Mouse (Mus musculus): ENCODE results near the gene BC051665.
A peak's percentile ranks its signal among the peaks of the same experiment; 100 is the strongest.

BC051665 gene

DNA sequence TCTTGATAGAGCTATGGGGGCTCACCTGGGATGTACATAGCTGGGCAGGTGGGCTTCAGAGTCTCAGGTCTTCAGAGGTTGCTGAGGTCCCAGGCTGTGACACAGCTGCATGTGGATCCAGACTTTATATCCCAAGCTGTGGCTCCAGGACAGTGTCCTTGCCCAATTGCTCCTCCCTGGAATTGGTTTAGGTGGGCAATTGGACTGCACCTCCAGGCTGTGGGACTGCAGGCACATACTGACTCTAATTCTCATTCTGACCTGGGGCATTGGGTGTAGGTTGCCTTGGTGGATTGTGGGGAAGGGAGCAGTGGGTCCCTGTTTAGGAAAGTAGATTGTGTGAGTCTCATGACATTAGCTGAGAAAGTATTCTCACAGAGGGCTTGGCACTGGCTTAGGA is at the start of gene BC051665:
TSS of gene BC051665 (minus strand) at position 101 of the 400 bp plus-strand sequence.
- no peak for DNase-seq (ENCODE audit: low spot score in 2 of 2)

DNA sequence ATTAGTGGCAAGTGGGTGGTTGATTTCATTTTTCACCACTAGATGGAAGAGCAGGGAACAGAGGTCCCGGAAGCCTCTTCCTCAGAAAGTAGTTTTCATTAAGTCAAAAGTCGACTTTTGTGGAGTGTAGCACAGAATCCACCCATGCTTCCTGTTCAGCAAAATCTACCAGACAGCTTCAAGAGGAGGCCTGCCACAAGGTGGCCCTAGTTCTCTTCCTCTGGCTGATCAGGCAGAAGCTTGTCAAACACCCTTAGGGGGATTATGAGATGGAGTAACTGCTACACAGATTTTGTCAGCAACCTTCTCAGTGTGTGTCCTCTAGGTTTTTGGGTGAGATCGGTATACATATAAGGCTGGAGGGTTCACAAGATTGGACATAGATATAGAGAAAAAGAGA is 39.9 kb upstream of the BC051665 start:
- DNase-seq (ENCODE audit: low spot score in 2 of 2): peak; percentile 27 to 37

DNA sequence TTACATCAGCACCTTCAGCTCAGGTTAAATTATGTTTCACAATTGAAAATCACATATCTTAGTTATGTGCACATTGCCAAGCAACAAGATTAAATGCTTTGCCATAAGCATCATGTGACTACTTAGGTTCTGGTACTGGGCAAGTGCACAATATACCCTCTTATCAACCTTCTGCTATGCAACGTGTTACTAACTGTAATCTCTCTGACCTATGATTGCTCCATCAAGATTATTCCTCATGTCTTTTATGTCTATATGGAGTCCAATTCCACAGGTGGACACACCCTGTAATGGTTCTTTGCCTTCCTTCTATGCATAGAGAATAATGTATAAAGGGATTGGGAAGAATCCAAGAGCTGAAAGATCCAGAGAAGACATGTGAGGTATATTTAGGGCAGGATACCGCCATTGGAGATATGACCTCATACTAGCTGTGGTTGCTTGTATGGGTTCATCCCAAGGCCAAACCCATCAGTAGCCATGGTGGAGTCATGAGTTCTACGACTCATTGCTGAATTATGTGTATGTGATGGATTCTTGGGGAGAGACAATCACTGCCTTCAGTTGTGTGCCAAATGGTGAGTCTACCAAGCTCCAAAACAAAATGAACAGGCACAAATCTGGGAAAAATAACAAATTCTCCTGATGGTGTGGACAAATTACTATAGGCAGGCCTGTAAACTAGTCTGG is 34.5 kb upstream of the BC051665 start:
- DNase-seq (ENCODE audit: low spot score in 2 of 2): no peak

DNA sequence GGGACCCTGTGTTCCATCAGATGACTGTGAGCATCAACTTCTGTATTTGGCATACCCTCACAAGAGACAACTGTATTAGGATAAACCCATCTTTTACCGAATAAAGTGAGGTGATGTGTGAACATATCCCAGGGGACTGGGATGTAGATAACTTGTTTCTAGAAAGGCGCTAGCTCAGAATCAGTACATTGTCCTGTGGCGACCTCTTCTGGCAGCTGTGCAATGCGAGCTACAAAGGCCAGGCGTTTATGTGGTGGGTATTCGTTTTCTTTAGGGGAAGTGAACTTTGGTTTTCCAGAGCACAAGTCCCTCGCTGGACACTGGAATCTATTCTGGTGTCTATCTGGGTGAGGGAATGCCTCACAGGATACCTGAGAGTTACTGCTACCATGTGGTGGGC is 33.3 kb upstream of the BC051665 start:
- no peak for DNase-seq (ENCODE audit: low spot score in 2 of 2)

DNA sequence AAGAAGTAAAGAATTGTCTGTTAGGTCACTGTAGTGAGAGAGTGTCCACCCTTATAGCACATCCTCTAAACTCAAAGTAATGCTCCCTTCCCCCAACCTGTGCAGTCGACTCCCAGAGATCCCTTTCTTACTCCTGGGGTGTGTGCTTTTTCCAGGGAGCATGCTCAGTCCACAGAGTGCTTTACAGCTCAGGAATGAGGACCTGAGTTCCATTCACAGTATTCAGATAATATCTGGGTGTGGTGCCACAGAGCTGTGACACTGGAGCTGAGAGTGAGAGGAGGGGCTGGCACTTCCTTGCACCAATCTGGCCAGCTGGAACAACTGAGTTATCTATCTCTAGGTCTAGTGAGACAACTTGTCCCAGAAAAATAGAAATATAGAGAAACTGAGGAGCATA is 27.6 kb upstream of the BC051665 start:
- peak in 1 of 2 experiments; percentile 5 for DNase-seq (ENCODE audit: low spot score in 2 of 2)

DNA sequence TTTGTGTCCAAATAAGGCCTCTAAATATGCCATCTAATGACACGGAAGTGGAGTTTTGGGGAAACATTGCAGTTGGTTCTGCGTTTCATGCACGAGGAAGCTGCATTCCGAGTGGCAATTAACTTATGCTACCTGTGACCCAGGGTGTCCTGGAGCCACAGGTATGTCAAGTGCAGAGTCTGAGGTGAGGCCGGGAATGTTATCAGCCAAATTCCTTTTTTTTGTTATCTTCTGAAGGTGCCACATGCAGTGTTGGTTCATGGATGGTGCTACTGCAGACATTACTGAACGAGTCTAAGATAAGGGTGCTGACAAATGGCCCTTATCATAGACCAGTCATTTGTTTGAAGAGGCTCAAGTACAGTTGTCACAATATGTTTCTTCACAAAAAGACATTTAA is 26.6 kb upstream of the BC051665 start:
- no peak for DNase-seq (ENCODE audit: low spot score in 2 of 2)

DNA sequence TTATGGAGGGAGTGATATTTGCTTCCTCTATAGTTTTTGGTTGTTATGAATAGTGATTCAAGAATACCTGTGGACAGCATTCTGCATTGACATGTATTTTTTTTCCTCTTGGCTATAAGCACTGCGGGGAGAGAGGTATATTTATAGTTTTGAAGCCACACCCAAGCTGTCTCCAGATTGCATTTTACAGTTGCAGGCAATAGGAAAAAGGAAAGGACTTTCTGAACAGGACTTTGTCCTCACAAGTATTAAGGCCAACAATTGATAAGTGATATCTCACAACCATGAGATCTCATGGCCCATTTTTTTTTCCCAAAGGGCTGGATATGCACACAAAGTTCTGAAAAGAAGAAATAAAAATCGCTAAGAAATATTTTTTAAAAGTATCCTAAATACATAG is 23.5 kb upstream of the BC051665 start:
- no peak for DNase-seq (ENCODE audit: low spot score in 2 of 2)

DNA sequence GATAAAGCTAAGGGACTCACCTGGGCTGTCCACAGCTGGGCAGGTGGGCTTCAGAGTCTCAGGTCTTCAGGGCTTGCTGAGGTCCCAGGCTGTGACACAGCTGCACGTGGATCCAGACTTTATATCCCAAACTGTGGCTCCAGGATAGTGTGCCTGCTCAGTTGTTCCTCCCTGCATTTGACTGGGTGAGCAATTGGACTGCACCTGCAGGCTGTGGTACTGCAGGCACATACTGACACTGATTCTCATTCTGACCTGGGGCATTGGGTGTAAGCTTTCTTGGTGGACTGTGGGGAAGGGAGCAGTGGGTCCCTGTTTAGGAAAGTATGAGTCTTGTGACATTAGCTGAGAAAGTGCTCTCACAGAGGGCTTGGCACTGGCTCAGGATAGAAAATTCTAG is 16.6 kb upstream of the BC051665 start, which contains the start of gene Ctsll3:
TSS of gene Ctsll3 (minus strand) at position 101 of the 400 bp plus-strand sequence.
- DNase-seq (ENCODE audit: low spot score in 2 of 2): no peak

DNA sequence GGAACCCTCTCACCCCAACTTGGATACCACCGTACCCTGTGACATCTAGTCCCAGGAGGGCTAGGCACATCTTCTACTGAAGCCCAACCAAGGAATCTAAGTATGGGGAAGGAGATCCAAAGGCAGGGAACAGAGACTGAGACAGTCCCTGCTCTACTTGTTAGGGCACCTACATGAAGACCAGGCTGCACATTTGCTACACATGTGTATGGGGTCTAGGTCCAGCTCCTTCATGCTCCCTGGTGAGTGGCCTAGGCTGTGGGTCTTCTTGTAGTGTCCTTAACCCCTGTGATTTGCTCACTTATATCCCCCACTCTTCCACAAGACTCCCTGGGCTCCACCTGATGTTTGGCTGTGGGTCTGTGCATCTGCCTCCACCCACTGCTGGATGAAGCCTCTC is 3.3 kb upstream of the BC051665 start:
- no peak for DNase-seq (ENCODE audit: low spot score in 2 of 2)

DNA sequence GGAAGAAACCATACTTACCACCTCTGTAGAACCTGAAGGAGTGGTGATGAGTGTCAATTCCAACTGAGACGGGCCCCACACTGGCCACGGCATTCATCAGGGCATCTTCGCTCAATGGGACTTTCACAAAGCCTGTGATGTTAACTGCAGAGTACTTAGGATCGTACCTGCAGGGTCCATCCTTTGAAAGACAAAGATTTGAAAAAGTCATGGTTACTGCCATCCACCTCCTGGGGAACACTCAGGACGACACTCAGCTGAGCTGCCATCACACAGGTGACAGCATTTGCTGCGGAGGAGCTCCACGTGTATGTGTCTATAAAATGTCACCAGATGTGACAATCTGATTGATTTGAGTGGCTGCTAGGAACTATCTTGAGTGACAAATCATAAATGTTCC is 2.9 kb downstream of the BC051665 start:
- no peak for DNase-seq (ENCODE audit: low spot score in 2 of 2)

DNA sequence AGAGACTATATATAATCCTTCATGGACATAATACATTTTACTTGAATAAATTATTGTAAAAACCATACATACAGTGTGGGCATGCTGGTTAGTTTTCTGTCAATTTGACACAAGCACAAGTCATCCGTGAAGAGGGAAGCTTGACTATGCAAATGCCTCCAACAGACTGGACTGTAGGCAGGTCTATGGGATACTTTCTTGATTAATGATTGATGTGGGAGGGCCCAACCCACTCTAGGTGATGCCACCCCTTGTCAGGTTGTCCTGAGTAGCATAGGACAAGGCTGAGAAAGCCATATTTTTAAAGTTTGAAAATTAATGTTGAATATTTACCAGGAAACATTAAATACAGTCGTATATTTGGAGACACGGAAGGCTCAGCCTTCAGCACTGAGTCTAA is 5.6 kb downstream of the BC051665 start:
- no peak for DNase-seq (ENCODE audit: low spot score in 2 of 2)

DNA sequence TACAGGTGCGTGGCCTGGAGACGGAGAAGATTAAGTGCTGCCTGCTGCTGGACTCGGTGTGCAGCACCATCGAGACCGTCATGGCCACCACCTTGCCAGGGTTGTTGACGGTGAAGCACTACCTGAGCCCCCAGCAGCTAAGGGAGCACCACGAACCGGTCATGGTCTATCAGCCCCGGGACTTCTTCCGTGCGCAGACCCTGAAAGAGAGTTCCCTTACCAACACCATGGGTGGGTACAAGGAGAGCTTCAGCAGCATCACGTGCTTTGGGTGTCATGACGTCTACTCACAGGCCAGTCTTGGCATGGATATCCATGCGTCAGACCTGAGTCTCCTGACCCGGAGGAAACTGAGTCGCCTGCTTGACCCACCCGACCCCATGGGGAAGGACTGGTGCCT is 25.0 kb downstream of the BC051665 start:
- no peak for DNase-seq (ENCODE audit: low spot score in 2 of 2)

DNA sequence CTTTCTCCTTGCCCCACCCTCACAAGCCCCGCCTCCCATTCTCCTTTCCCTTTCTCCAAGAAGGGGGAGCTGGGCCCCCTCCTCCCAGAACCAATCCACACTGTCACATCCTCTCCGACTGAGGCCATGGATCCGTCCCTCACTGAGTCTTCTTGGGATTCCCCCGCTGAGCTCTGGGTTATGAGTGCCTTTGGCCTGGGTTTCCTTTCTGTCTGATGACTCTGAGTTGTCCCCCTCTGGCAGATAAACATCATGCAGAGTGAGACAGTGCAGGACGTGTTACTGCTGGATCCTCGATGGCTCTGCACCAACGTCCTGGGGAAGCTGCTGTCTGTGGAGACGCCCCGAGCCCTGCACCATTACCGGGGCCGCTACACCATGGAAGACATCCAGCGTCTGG is 25.8 kb downstream of the BC051665 start:
- no peak for DNase-seq (ENCODE audit: low spot score in 2 of 2)

DNA sequence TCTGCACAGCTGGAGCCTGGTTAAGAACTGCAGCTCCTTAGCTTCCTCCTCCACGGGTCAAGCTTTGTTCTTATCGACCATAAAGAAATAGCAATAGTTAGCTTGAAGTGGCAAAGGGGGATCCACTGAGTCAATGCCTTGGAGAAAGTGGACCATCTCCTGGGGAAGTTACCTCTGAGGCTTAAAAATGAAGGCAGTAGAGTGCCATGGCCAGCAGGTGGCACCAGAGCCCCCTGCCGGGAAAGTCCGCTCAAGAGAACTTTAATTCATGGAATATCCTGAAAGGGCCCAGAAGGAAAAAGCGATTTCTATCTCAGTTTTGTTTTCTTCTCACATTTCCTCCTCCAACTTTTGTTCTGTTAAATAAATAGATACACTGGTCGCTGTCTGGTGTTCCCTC is 27.0 kb downstream of the BC051665 start:
- peak in 1 of 2 experiments; percentile 16 for DNase-seq (ENCODE audit: low spot score in 2 of 2)

DNA sequence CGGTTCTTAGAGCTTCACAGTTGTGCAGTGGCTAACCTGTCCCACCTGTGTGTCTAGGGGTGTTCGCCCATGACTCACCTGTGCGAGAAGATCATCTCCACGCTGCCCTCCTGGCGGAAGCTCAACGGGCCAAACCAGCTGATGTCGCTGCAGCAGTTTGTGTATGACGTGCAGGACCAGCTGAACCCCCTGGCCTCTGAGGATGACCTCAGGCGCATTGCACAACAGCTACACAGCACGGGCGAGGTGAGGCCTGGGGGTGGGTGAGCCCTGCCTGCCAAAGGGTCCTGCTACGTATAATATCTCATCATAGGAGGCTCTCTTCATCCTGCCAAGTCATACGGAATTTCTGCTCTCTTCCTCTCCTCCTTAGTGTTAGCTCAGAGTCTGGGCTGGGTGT is 28.9 kb downstream of the BC051665 start:
- no peak for DNase-seq (ENCODE audit: low spot score in 2 of 2)

DNA sequence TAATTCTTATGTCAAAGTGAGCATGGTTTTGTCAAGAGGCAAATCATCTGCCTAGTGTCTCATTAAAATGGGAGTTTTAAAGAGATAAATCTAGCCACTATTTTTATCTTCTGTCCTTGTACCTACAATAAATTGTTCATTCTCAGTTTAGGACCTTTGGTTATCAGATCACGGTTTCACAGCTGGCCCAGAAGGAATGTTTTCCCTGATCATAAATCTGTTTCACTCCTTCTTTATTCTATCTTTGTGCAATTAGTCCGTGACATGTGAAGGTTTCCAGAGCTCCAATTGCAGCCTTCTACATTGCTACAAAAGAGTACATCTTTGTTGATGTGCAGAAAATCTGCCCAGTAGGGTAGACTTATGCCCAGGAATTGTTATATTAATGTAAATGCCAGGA is 30.9 kb downstream of the BC051665 start:
- DNase-seq (ENCODE audit: low spot score in 2 of 2): no peak

DNA sequence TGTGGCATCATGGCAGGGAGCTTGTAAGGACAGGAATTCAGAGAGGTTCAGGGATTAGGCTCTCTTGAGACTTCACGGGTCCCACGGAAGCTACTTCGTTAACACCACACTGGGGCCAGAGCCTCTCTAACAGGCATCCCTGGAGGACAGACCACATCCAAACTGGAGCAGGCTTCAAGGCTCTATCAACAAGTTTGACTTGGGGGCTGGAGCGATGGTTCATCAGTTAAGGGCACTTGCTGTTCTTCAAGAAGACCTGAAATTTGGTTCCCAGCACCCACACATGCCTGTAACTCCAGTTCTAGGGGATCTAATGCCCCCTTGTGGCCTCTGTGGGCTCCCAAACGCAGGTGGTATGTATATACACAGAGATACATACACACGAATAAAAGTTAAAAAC is 32.9 kb downstream of the BC051665 start:
- DNase-seq (ENCODE audit: low spot score in 2 of 2): no peak

DNA sequence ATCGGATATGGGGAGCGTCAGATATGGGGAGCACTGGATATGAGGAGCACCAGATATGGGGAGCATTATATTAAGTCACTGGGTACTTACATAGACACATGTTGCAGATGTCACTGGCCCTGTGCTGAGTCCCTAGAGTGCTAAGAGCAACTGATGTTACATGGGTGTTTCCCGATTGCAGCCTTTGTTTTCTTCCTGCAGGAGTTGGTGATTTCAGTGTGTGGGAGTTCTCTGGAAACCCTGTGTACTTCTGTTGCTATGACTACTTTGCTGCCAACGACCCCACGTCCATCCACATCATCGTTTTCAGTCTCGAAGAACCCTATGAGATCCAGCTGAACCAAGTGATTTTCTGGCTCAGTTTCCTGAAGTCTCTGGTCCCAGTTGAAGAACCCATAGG is 35.2 kb downstream of the BC051665 start:
- DNase-seq (ENCODE audit: low spot score in 2 of 2): no peak

DNA sequence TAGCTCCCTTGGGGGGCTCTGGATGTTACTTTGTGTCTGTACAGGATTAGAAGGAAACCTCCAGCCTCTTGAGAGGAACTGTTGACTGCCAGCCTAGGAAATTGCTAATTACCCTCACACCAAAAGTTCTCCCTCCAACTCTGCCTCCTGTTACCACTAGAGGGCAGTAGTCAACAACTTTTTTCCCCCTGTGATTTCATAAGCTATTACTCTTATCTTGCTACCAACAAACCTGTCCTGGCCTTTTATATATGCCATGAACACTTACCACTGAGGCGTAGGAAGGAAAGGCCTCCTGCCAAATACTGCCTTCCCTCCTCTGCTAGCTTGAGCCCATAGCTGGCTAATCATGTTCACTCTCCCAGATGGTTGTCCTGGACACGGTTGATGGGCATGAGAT is 37.6 kb downstream of the BC051665 start:
- DNase-seq (ENCODE audit: low spot score in 2 of 2): no peak

DNA sequence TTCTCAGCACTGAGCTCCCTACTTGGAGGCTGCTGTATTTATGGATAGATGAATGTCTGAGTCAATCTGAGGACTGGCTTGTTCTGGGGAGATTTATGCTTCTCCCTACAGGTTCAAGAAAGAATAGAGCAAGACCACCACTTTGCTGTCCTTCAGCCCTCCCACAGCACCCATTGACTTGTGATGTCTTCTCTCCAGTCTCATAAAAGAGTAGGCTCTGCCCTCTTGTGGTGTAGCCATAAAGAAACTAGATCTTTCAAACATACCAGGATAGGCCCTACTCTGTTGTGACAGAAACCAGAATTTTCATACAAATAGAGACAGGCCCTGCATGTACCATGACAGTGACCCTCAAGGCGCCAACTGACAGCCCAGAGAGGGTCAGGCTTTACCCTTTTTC is 39.0 kb downstream of the BC051665 start:
- DNase-seq (ENCODE audit: low spot score in 2 of 2): no peak

DNA sequence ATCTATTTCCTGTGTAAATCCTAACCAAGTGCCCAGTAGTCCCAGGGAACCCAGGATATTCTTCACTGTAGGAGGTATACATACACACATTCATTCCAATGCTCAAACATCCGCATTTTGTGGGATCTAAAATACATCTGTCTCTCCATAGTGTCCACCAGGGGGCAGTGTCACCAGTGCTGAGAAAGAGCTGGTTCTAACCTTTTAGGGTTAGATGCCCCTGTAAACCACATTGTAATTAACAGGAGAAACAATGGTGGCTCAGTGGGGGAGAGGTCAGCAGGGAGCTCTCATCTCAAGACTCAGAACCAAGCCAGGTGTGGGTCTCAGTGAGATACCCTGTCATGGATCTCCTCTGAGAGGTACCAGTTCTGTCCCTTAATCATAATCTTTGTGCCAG is 39.9 kb downstream of the BC051665 start:
- no peak for DNase-seq (ENCODE audit: low spot score in 2 of 2)

DNA sequence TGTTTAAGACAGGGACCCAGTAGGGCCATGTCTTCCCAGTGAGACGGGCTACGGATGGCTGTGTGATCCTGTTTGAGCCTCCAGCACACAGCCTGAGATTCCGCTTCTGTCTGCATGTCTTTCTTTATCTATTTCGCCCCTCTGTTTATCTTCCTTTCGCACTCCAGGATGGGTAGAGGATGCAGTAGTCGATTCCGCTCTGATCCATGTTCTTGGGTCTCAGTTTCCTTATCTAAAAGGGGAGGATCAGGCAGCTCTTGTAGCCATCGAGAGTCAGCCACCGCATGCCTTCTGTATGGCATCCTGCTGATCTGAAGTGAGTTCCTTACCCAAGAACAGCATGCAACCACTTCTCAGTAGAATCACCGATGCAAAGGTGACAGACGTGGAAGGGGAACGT is 40.8 kb downstream of the BC051665 start:
- DNase-seq (ENCODE audit: low spot score in 2 of 2): no peak

DNA sequence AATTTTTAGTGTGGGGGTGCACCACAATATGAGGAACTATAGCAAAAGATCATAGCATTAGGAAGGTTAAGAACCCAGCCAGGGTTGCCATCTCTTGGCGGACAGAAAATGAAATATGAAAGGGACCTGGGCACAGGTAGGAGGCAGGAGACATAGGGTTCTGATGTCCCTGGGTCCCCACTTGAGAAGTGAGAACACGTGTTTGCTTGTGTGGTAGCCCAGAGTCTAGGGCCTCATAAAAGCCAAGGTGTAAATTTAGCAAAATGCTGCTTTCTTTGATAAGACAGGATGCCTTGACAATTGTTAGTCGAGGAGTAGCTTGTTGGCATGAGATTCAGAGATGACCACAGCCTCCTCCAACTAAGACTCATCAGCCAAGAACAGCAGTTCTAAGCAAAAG is 41.4 kb downstream of the BC051665 start:
- DNase-seq (ENCODE audit: low spot score in 2 of 2): no peak

DNA sequence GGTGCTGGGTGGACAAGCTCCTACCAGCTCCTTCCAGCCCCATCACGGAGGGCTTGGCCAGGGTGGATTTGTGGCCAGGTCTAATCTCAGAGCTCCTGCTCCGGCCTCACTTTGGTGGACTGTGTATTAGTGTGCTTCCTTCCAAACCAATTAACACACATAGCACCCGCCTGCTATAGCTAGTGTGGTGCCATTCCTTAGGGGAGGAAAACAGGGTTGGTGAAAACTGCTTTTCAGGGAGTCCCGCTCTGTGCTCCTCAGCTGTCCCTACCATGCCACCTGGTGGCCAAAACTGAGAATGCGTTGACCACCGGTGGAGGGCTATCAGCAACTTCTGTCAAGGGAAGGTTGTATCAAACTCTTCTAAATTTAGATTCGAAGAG is 42.1 kb downstream of the BC051665 start:
- peak; percentile 66 to 78 for DNase-seq (ENCODE audit: low spot score in 2 of 2)

All from heart, adult 9 months (tissue).